Mouse (Mus musculus) retina, postnatal 7 days (tissue): ENCODE measurements at regions not wholly inside any gene's neighbourhood (a gene's known extent, or its start where the extent isn't known, plus 50 kb on each side); places are given as distances from the start of the nearest gene placed in this dataset.

Experiments used
- DNase-seq: peaks from one replicate; pipeline ENCODE4 v3.0.0-alpha.2; 2012; ENCODE audit warnings: low read depth, low spot score

DNA sequence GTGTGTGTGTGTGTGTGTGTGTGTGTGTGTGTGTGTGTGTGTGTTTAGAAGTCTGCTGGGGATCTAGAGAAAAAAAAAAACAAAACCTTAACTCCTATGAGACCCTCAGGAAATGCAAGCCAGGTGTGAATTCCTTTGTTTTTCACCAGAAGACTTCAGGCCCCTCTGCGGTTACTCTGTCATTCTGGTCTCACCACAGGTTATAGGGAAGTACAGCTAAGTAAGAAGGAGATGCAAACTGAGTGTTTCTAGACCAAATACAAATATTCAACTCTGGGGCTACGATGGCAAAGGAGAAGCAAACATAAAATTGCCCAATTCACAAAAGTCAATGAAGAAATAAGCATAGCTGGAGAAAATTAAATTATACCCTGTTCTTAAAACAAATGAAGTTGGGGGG lies 54.9 kb upstream of the Basp1 start:
- DNase-seq = no peak

DNA sequence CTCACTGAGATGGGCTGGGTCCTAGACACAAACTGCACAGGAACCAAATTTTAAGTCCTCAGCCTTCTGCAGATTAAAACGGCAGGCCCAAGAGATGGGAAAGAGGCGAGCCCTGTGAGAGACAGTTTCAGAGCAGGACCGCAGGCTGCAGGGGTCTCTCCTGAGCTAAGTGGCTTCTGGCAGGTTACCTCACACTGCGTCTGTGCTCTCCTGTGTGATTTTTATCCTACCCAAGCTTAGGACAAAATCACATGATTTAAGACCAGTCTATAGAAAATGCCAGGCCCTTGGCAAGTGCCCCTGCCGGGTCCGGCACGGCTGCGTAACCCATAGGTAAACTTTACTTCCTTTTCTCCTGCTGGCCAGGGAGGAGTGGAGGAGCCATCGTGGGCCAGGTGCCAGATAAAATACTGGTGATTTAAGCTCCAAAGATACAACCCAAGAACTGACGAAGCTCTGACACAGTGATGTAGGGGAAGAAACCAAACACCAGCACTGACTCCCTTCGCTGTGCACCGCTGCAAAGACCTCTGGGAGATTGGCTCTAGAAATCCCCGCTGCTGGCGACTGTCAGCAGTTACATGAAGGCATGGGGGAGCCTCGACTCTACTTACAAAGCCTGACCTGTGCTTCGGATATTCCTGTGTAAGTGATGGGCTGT lies 55.8 kb upstream of the Basp1 start:
- DNase-seq = no peak

GRCm38 (mm10) chr15:25471331-25471730 lies 57.8 kb upstream of the Basp1 start:
- no peak for DNase-seq

DNA sequence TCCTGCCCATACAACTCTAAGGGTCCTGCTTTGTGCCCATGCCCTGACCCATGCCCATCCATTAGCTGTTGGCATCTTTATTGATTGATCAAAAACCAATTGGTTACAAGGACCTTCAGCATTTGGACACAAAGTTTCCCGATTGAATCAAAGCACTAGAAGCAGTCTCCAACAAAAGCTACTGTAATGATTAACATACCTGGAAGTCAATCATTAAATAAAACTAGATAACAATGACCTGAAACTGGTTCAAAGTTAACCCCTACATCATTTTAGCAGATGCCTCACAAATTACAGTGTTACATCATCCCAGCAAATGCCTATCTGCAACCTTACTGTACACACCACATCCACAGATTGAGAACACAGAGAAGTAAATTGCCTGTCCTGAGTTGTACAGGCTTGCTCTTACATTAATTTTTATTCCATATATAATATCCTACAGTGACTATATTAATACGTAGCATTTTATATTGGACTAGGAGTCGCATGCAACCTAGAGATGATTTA lies 59.7 kb upstream of the Basp1 start:
- DNase-seq = no peak

DNA sequence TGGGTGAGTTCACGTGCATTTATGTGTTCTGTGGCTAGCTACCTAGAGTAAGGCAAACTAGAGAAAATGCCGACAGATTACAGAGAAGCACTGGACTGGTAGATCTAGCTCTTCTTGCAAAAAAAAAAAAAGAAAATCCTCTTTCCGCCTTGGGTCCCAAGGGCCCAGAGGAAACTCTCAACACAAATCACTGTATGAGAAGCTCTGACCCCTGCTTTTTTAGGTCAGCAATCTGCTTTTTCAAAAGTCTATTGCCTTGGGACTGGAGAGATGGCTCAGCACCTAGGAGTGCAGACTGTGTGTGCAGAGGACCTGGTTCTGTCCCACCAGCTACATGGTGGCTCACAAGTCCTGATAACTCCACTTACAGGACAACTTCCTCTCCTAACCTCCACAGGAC lies 60.5 kb upstream of the Basp1 start:
- no peak for DNase-seq

DNA sequence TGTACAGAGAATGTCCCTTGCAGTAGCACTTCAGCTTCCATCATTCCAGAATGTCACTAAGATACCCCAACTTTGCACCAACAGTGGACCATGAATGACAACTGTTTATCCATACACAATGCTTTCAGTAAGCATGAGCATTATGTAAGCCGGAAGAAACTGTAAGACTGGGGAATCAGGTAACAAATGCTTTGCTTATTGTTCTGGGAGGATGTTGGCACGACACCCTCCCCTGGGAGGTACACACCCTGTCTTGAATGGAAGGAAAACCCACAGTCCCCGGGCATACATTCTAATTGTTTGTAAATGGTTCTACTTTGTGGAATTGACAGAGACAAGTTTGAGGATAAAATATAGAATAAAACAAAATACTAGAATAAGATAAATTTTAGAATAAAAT lies 69.0 kb upstream of the Basp1 start:
- no peak for DNase-seq

DNA sequence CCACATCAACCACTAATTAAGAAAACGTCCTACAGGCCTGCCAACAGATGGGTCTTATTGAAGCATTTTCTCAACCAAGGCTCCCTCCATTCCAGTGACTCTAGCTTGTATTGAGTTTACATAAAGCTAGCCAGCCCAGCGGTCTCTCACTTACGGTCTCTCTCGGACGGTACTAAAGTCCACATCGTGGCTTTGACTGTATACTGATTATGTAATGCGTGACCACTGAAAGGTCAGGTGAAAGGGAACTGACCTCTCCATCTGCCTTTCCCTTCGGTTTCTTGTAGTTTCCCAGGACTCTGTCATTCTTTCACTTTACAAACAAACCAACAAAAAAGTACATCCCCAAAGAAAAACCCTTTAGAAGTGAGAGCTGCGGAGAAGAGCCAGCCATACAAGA lies 71.8 kb upstream of the Basp1 start:
- no peak for DNase-seq

GRCm38 (mm10) chr15:25486158-25486557 lies 72.6 kb upstream of the Basp1 start:
- no peak for DNase-seq

- no peak for DNase-seq
Measured at GRCm38 (mm10) chr15:25489804-25490203, 76.2 kb upstream of the Basp1 start.

DNA sequence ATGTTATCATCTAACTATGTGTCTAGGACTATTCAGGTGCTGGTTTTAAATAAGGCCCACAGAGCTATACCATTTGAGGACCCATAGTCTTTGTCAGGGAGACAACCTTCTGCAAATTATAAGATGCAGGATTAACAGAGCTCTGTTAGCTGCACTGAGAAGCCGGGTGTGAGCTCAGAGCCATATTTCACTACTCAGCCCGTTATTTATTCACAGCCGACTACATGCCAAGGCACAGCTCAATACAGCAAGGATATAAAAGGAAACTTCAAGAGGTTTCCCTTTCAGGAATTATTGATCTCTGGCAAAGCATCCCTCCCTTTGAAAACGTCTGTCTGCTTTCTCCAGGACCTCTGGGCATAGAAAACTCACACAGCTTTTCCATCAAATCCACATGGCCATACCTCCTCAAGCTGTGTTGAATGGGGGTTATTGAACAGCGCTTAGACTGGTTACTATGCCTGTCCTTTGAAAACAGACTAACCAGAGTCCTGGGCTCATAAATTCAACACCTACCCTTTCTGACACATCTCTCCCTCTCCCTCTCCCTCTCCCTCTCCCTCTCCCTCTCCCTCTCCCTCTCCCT lies 78.7 kb upstream of the Basp1 start:
- no peak for DNase-seq

DNA sequence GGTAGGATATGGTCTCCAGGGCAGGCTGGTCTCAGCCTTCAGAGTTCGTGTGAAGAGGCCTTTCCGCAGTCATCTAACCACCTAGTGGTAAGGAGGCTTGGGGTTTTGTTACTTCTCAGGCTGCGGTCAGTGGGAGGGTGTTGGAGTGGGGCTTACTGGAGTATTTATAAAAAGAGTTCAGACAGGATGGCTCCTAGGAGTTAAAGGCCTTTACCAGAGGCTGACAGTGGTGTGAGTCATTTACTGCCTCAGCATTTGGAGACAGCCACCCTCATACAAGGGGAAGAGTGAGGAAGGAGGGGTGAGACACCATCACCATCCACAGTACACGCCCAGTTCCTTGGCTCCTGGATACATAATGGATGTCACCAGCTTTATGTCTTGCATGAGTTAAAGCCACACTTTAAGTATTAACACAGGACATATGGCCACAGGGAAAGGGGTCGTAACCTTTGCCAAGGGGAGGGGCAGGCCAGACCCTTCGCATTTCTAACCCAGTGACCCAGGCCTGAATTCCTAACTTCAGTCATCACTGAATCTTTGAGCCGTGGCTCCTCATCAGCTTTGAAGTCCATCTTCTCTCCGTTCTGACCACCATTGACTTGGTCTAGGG lies 81.2 kb upstream of the Basp1 start:
- DNase-seq = no peak

DNA sequence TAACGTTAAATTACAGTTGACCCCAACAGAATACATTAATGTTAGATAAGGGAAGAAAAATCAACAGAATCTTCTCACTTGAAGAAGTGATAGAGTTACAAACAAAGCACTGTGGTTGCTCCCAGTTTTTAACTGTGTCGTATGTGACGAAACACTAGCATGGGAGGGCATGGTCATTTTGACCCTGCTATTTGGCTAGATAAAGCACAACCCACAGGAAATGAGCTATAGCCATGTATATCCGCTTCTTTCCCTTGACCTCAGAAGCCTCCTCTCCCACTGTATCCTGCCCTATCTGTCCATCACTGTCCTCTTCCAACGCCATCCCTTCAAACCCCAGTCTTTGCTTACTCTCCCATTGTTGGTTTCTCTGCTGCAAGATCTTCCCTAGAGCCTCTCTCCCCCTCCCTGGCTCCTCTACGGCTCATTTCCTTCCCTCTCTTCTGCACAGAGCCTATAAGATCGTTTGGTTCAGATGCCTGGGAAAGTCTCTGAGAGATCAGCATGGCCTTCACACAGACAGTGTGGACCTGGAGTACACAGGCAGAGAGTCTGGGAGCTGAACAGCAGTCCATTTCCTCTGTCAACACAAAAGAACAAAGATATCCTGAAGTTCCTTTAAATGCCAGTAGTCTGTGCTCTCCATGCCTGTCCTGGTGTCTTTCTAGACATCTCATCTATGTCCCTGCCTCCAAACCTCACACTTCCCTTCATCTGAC lies 82.5 kb upstream of the Basp1 start:
- no peak for DNase-seq

DNA sequence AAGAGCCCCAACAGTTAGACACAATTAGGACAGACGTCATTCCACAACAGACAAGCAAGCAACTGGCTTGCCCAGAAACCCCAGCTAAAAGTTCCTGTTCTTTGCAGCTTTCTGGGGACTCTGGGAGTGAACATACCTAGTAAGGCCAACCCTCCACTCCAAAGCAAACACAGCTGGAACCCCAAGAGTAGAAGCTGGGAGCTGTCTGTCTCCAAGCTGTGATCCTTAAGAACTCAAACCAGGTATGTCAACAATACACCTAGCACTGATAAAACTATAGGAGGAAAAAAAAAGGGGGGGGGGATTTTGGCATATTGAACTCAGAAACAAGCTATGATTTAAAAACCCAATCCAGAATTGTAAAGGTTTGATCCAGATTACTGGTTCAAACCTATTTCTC lies 84.2 kb upstream of the Basp1 start:
- no peak for DNase-seq

DNA sequence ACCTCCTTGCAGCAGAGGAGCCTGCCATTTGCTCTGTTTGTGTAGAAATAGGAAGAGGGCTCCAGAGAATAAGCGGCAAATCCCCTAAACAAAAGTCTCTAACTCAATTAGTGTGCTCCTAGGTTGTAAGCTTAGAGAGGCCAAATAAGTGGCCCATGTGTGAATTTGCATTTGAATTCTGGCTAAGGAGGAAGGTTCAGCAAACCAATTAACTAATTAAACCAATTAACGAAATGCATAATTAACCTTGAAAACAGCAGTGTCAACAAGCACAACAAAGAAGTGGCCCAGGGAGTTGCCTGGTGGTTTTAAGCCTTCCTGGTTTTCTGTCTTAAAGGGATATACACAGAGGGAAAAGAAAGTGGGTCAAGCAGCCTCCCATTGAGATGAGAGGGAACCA lies 84.9 kb upstream of the Basp1 start:
- peak; percentile 24 for DNase-seq

- no peak for DNase-seq
Measured at GRCm38 (mm10) chr15:25502513-25502912, 88.9 kb upstream of the Basp1 start.

DNA sequence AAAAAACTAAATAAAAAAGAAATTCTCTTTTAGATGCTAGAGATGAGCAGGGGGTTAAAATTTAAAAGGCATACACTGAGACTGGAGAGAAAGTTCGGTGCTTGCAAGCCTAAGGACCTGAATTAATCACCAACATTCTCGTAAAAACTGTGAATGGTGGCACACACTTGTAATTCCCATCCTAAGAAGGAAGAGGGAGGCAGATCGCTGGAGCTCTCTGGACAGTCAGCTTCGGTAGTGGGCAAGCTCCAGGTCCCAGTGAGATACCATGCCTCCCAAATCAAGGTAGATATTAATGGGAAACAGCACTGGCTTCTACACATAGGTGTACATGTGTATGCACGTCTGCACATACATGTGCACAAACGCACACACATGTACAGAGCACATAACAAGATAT lies 89.5 kb upstream of the Basp1 start:
- no peak for DNase-seq

DNA sequence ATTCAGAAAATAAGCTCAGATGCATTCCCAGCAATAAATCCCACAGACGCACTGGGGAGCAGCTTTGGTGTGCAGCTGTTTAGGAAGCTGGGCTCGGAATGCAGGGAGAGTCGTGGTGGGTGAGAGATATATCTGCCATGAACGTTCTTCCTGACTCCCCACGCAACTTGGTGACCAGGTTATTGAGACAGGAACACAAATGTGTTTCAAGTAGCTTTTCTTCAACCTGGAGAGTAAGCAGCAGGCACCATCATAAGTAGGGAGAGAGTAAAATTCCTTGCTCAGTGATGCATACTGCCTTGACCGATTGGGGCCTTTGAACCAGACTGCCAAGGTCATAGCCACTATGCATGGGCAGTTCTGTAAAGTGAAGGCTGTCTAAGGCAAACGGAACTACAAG lies 95.6 kb upstream of the Basp1 start:
- DNase-seq = no peak

DNA sequence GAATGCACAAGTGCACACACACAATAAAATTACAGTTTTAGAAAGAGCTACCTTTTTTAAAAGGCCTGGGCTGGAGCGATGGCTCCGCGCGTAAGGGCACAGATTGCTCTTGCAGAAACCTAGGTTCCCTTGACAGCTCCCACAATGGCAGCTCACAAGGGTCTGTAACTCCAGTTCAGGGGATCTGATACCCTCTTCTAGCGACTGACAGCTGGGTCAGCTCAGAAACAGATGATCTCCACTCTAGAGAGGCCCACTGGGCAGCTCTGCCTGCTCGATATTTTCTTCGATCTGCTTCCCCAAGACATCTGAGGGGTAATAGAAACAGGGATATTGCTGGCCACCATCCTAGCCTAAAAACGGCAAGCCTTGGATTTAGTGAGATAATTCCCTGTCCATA lies 96.0 kb upstream of the Basp1 start:
- no peak for DNase-seq

- DNase-seq = no peak
Measured at GRCm38 (mm10) chr15:25510060-25510492, 96.5 kb upstream of the Basp1 start.

- no peak for DNase-seq
Measured at GRCm38 (mm10) chr15:25518025-25518928, 104.0 kb upstream of the Myo10 start.

DNA sequence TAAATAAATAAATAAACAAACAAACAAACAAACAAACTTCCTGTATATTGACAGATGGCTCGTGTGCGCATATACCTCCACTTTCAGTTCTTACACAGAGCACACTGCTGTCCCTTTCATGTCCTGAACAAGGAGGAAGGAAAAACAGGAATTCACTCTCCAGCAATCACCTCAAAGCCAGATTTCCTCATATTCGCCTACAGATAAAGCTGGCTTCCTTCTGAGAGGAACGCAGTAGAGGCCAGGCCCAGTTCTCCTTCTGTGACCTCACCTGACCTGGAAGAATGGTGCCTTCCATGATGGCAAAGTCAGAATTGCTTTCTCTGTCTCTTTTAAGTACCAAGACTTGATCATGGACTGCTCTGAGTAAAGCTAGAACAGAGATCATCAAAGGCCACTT lies 98.1 kb upstream of the Myo10 start:
- DNase-seq = no peak

DNA sequence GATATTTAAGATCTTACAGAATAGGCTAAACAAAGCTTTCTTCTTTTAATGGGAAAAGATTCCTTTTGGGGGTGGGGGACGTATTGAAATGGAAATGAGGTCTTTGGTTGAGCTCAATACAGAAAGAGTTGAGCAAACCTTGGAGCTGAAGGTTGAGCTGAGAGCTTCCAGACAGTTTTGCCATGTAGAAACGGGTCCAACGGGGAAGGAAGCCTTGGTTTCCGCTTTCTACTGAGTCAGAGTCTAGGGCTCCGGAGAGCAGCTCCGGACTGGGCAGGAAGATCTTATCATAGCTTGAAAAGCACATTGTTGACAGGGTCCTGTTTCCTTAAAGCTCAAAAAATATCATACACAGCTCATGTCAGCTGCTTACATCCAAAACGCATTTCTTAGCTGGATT lies 97.0 kb upstream of the Myo10 start:
- DNase-seq = no peak
